Mouse (Mus musculus): ENCODE data around the gene Macrod2. TPM values are rescaled to one million over a fixed set of nuclear protein-coding genes. Genes with fewer than 3 reads are reported as not detected.

Macrod2 gene
- total RNA-seq, 2 experiments from 2014 or later: 99.1 to 108 TPM

GRCm38 (mm10) chr2:141876155-141876851 is 1481.2 kb downstream of the Macrod2 start:
- no peak for DNase-seq
- intact Hi-C loops (cut with DNase I): no loop called here

GRCm38 (mm10) chr2:141876958-141877357 is 1481.8 kb downstream of the Macrod2 start:
- intact Hi-C loops (cut with DNase I): no loop called here
- no peak for DNase-seq

GRCm38 (mm10) chr2:141878473-141878872 is 1483.4 kb downstream of the Macrod2 start:
- intact Hi-C loops (cut with DNase I): no loop called here
- DNase-seq: no peak

GRCm38 (mm10) chr2:141879711-141880110 is 1484.6 kb downstream of the Macrod2 start:
- DNase-seq: no peak

GRCm38 (mm10) chr2:141886694-141887474 is 1491.8 kb downstream of the Macrod2 start:
- no peak for DNase-seq
- intact Hi-C loops (cut with DNase I): no loop called here

More at GRCm38 (mm10) chr2:141879711-141880110, 1484.6 kb downstream of the Macrod2 start:
- intact Hi-C loops (cut with DNase I): no loop called here

GRCm38 (mm10) chr2:141889497-141889896 is 1494.4 kb downstream of the Macrod2 start:
- intact Hi-C loops (cut with DNase I): no loop called here
- no peak for DNase-seq

- intact Hi-C loops (cut with DNase I): no loop called here
- no peak for DNase-seq
Measured at GRCm38 (mm10) chr2:141897951-141898350, 1502.8 kb downstream of the Macrod2 start.

GRCm38 (mm10) chr2:141911831-141912447 is 1516.8 kb downstream of the Macrod2 start:
- DNase-seq: no peak
- intact Hi-C loops (cut with DNase I): no loop called here

GRCm38 (mm10) chr2:141913486-141913885 is 1518.4 kb downstream of the Macrod2 start:
- intact Hi-C loops (cut with DNase I): no loop called here
- DNase-seq: peak; percentile 3

- DNase-seq: no peak
- intact Hi-C loops (cut with DNase I): no loop called here
Measured at GRCm38 (mm10) chr2:141913894-141914293, 1518.8 kb downstream of the Macrod2 start.

- DNase-seq: no peak
- intact Hi-C loops (cut with DNase I): no loop called here
Measured at GRCm38 (mm10) chr2:141920377-141920992, 1525.4 kb downstream of the Macrod2 start.

- DNase-seq: no peak
- intact Hi-C loops (cut with DNase I): no loop called here
Measured at GRCm38 (mm10) chr2:141935130-141935529, 1540.0 kb downstream of the Macrod2 start.

- intact Hi-C loops (cut with DNase I): no loop called here
- DNase-seq: no peak
Measured at GRCm38 (mm10) chr2:141954795-141955194, 1559.7 kb downstream of the Macrod2 start.

- intact Hi-C loops (cut with DNase I): no loop called here
- peak; percentile 26 for DNase-seq
Measured at GRCm38 (mm10) chr2:141955197-141955596, 1560.1 kb downstream of the Macrod2 start.

- DNase-seq: no peak
- intact Hi-C loops (cut with DNase I): no loop called here
Measured at GRCm38 (mm10) chr2:141962868-141963267, 1567.8 kb downstream of the Macrod2 start.

- DNase-seq: no peak
- intact Hi-C loops (cut with DNase I): no loop called here
Measured at GRCm38 (mm10) chr2:141983664-141984395, 1588.7 kb downstream of the Macrod2 start.

- DNase-seq: peak; percentile 88
- intact Hi-C loops (cut with DNase I): no loop called here
Measured at GRCm38 (mm10) chr2:141998901-141999300, 1603.8 kb downstream of the Macrod2 start.

- intact Hi-C loops (cut with DNase I): no loop called here
- DNase-seq: no peak
Measured at GRCm38 (mm10) chr2:142024534-142025155, 1629.5 kb downstream of the Macrod2 start.

- peak; percentile 24 for DNase-seq
- intact Hi-C loops (cut with DNase I): no loop called here
Measured at GRCm38 (mm10) chr2:142026721-142027120, 1631.6 kb downstream of the Macrod2 start.

Measured in left cerebral cortex, postnatal 4 days (tissue).